Mouse (Mus musculus) embryonic facial prominence, embryonic 10.5 days (tissue): ENCODE data around the gene Ppfia1. TPM values are rescaled to one million over a fixed set of nuclear protein-coding genes. Genes with fewer than 3 reads are reported as not detected.

Experiments
- DNase-seq: peaks from one replicate; pipeline ENCODE4 v3.0.0-alpha.2; 2017; ENCODE audit warnings: low spot score
- H3K27ac ChIP-seq: fragments of 300-500 bp; sonication (generic); replicated peaks from 2 replicates; pipeline ENCODE4 v1.5.1; 2016; ENCODE audit warnings: mild to moderate bottlenecking
- H3K27me3 ChIP-seq: fragments of 300-500 bp; sonication (generic); replicated peaks from 2 replicates; pipeline ENCODE4 v1.6.1; 2016; ENCODE audit warnings: low read depth, mild to moderate bottlenecking; ENCODE audit not compliant: poor library complexity, severe bottlenecking
- H3K36me3 ChIP-seq: fragments of 300-500 bp; sonication (generic); replicated peaks from 2 replicates; pipeline ENCODE4 v1.6.1; 2016; ENCODE audit warnings: mild to moderate bottlenecking, moderate library complexity
- H3K4me1 ChIP-seq: fragments of 300-500 bp; sonication (generic); 2 replicates; pipeline ENCODE4 v1.6.1; 2016
- H3K4me3 ChIP-seq: fragments of 300-500 bp; sonication (generic); 2 replicates; pipeline ENCODE4 v1.5.1; 2016; ENCODE audit warnings: mild to moderate bottlenecking, moderate library complexity
- H3K9me3 ChIP-seq: fragments of 300-500 bp; sonication (generic); 2 replicates; pipeline ENCODE4 v1.6.1; 2016; ENCODE audit warnings: mild to moderate bottlenecking
- WGBS: fragments of 180-500 bp; shearing (Covaris S2); methylation state at CpG from one replicate; pipeline ENCODE4 v1.1.7; 2016; 5-methylcytosine and 5-hydroxymethylcytosine counted together
- polyA plus RNA-seq: library from polyadenylated mRNA; unstranded; fragments of >200 nt; fragmentation: Nextera tagmentation; extraction: Ambion mirVana; gene quantifications from 2 replicates; pipeline ENCODE4 v1.2.1, GENCODE M21; 2016

The Ppfia1 gene
- polyA plus RNA-seq, 1 experiment from 2014 or later, result 44.3 TPM

- no peak for DNase-seq
- peaks cover 100% of the 10 kb centered on the region for H3K36me3 ChIP-seq
- H3K27ac ChIP-seq, result no peak overlapping the region
- 95% methylated on average over 11 of the region's 11 CpGs for WGBS
- H3K9me3 ChIP-seq, result no peaks in the 10 kb centered on the region
- H3K4me3 ChIP-seq, result no peak overlapping the region
- no peaks in the 10 kb centered on the region for H3K27me3 ChIP-seq
- H3K4me1 ChIP-seq, result no peaks in the 10 kb centered on the region
These were observed 112.1 kb downstream of the Ppfia1 start for GRCm38 (mm10) chr7:144441466-144441865.

GRCm38 (mm10) chr7:144438811-144439210, 114.7 kb downstream of the Ppfia1 start:
- WGBS, result 97% methylated on average over 7 of the region's 7 CpGs
- Histone ChIP-seq H3K27ac (no peak overlapping the region), H3K4me3 (no peak overlapping the region), H3K9me3 (no peaks in the 10 kb centered on the region), H3K27me3 (no peaks in the 10 kb centered on the region), H3K4me1 (no peaks in the 10 kb centered on the region), H3K36me3 (peaks cover 86% of the 10 kb centered on the region)
- no peak for DNase-seq

DNA sequence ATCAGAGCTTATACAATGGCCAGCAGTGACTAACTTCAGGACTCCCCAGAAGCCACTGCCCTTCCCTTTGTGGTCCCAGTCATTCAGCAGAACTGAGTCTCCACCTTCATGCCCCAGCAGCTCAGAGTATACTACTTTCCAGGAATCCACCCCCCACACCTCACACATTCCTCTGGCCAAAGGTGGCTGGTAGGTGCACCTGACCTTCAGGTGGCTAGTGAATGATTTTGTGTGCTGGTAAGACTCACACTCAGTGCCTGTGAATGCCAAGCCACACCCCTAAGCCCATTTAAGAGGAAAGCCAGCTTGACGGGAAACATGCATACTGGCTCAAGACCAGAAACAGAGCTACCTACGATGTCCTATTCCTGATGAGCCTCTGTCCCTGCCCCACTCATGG, 120.6 kb downstream of the Ppfia1 start:
- Histone ChIP-seq H3K9me3 (no peaks in the 10 kb centered on the region), H3K27ac (no peak overlapping the region), H3K4me3 (no peak overlapping the region), H3K27me3 (no peaks in the 10 kb centered on the region), H3K4me1 (no peaks in the 10 kb centered on the region), H3K36me3 (peaks cover 27% of the 10 kb centered on the region)
- no peak for DNase-seq
- 80% methylated on average over 2 of the region's 2 CpGs for WGBS

GRCm38 (mm10) chr7:144427460-144427859, 126.1 kb downstream of the Ppfia1 start:
- H3K9me3 ChIP-seq, result no peaks in the 10 kb centered on the region
- WGBS, result 87% methylated on average over 3 of the region's 3 CpGs
- no peak for DNase-seq
- H3K27ac ChIP-seq, result no peak overlapping the region
- H3K4me1 ChIP-seq, result peaks cover 3% of the 10 kb centered on the region; the same call in 1 of the 2 replicates
- H3K36me3 ChIP-seq, result no peaks in the 10 kb centered on the region
- H3K4me3 ChIP-seq, result no peak overlapping the region
- no peaks in the 10 kb centered on the region for H3K27me3 ChIP-seq

Other genes starting within 250 kb of the Ppfia1 start
- 196 and 200 TPM in 2 replicates for gene Cttn, start 82.7 kb downstream of the Ppfia1 start, polyA plus RNA-seq
- gene Fadd, start 28.7 kb upstream of the Ppfia1 start, polyA plus RNA-seq, result 10.7 and 12.0 TPM in 2 replicates
- 8.7 and 11.3 TPM in 2 replicates for gene Ano1, start 198.2 kb upstream of the Ppfia1 start, polyA plus RNA-seq